Mouse (Mus musculus) lung, postnatal 36 days (tissue): ENCODE data around the gene Dlgap4.

Source experiments
- DNase-seq: peaks from one replicate; pipeline ENCODE4 v3.0.0; 2022; ENCODE audit warnings: mixed read lengths

Gene Dlgap4

GRCm38 (mm10) chr2:156811556-156811955 is 198.1 kb downstream of the Dlgap4 start:
- DNase-seq, result no peak
